Mouse (Mus musculus) lung, postnatal 25 days (tissue): ENCODE measurements at regions not wholly inside any gene's neighbourhood (a gene's known extent, or its start where the extent isn't known, plus 50 kb on each side); places are given as distances from the start of the nearest gene placed in this dataset.

Experiments used
- DNase-seq: peaks from one replicate; pipeline ENCODE4 v3.0.0; 2022; ENCODE audit warnings: low spot score

DNA sequence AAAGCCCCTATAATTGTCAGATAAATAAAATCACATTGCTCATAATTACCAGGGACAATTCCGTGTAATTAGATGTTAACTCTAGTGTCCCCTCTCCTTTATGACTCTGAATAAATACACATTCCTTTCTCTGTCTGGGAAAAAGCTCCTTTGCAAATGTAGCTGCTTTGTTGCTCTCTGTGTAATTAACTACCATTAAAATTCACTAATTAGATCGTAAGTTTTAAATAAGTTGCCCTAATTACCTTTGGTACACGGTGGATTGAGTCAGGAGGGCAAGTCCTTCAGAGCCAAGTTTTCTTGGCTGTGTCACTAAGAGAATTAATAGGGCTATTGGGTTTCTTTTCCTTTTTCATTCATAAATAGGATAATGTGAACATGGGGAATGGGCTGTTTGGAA, 834.7 kb downstream of the Tlr4 start:
- no peak for DNase-seq

DNA sequence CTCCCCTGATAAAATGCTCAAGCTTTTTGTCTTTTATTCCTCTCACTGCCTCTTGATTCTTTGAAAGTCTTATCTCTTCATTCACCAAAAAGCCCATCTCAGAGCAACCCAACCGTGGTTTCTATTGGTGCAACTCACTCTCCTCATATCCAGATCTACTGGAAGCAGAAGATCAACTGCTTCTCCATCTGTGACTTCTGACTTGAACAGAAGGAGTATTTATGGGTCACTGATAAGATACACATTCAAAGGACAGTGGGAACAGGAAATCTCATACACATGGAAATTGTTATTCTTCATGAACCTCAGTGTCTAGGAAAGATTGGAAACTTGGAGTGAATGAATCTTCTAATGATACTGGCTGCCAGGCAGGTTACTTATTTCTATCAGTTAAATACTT, 846.6 kb downstream of the Tlr4 start:
- DNase-seq = no peak

DNA sequence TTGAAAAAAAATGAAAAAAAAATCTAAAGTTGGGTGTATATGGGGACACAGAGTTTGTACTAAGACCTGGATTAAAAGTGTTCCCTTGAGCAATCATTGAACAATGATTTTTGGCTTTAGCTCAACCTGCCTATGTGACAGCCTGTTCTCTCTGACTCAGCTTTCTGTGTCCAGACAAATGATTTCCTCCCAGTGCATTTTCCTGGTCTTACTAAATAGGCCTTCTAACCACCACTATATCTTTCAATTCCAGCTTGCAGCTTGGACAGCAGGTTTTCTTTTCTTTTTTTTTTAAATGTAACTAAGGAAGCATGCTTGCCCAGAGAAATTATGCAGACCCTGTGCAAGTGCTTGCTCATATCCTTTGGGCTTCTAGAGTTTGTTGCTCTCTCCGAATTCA, 850.2 kb downstream of the Tlr4 start:
- no peak for DNase-seq

DNA sequence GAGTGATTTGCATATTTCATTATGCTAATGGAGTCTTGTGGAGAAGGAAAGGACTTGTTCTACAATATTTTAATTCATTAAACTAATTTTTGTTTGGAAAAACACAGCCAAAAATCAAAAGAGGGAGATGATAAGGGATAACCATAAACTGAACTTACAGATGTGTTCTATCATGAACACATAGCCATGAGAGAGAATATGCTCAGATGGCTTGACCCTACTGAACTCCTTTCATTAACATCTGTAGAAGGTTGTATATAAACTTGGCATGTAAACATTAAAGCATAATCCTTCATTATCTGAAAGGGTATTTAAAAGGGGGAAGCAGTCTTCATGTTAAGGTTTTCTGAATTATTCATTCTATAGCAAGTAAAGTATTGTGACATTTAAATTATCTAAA, 871.1 kb downstream of the Tlr4 start:
- no peak for DNase-seq
